Mouse (Mus musculus): ENCODE data around the gene Lpgat1. TPM values are rescaled to one million over a fixed set of nuclear protein-coding genes. Genes with fewer than 3 reads are reported as not detected.

Gene Lpgat1
- polyA plus RNA-seq, 1 experiment, result 10.3 TPM

Other genes with a start within 250 kb of the Lpgat1 start
- 2.6 and 4.1 TPM in 2 replicates for gene Dtl, start 142.3 kb upstream of the Lpgat1 start, polyA plus RNA-seq (2012; rRNA removed)
- 16.0 and 19.2 TPM in 2 replicates for gene Ints7, start 142.2 kb upstream of the Lpgat1 start, polyA plus RNA-seq (2012; rRNA removed)
- gene Nek2, start 103.6 kb downstream of the Lpgat1 start, polyA plus RNA-seq (2012; rRNA removed), result 9.6 and 10.8 TPM in 2 replicates
- gene Slc30a1, start 188.9 kb downstream of the Lpgat1 start, polyA plus RNA-seq (2012; rRNA removed), result 15.2 and 19.8 TPM in 2 replicates